ENCODE assay signal across 14 mouse cellular contexts in the genomic region with DNA sequence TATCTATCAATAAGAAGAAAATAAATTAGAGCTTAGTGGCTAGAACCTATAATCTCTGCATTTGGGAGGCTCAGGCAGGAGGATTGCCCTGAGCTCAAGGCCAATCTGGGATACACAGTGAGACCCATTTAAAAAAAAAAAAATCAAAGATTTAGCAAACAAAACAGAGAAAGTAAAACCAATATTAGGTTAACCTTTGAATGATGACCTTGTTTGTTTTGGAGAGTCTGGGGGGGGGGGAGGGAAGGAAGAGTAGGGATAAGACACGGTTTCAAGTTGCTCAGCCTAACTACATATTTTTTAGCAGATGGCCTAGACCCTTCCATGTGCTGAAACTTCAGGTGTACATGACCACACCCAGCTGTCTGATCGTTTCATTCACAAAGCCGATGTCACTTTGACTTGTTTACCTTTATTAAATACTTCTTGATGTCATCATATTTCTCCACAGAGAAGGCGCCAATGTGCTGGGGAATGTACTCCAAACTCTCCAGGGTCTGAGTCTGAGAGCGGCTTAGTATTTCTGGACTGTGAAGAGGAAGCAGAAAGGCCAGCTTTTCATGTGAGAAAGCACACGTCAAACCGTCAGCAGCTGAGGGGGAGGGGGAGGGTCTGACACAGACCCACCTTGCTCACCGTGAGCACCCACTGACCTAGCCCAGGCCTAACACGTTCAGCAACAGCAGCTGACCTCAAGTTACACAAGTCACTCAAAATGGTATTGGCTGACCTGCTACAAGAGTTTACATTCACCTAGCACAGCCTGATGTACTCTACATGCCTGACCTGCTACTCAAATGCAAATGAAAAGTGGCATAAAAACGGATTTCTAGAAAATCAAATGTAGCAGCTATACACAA.
"Had no signal": no experiment of that assay in that cellular context is flagged by ENCODE, and none has a peak within 500 bp of the region (broad histone marks: within the 10 kb centered on the region; RNA-seq: fewer than 3 reads in every experiment).

No protein-coding gene starts in this region.

- DNase-seq: kidney, adult 2 months; kidney, postnatal 14 days; layer of hippocampus, postnatal 36 days; retina, postnatal 1 day; right cerebral cortex, postnatal 4 days; spleen, adult 18-20 months; thymus, adult 18-20 months; thymus, postnatal 36 days had no signal

- H3K4me3 ChIP-seq: kidney, embryonic 15.5 days; limb, embryonic 15.5 days; lung, embryonic 15.5 days; midbrain, embryonic 15.5 days; neural tube, embryonic 12.5 days had no signal

- H3K9ac ChIP-seq: kidney, embryonic 15.5 days; limb, embryonic 15.5 days; lung, embryonic 15.5 days; midbrain, embryonic 15.5 days; neural tube, embryonic 12.5 days had no signal

- ATAC-seq: intestine, embryonic 16.5 days; midbrain, embryonic 15.5 days had no signal

- H3K4me1 ChIP-seq: kidney, embryonic 15.5 days; limb, embryonic 15.5 days; lung, embryonic 15.5 days; midbrain, embryonic 15.5 days; neural tube, embryonic 12.5 days had no signal

- H3K27me3 ChIP-seq: kidney, embryonic 15.5 days; limb, embryonic 15.5 days; lung, embryonic 15.5 days; midbrain, embryonic 15.5 days; neural tube, embryonic 12.5 days had no signal

- H3K9me3 ChIP-seq: kidney, embryonic 15.5 days; limb, embryonic 15.5 days; lung, embryonic 15.5 days; midbrain, embryonic 15.5 days; neural tube, embryonic 12.5 days had no signal

- H3K27ac ChIP-seq: kidney, embryonic 15.5 days; limb, embryonic 15.5 days; lung, embryonic 15.5 days; midbrain, embryonic 15.5 days; neural tube, embryonic 12.5 days had no signal

- H3K4me2 ChIP-seq: kidney, embryonic 15.5 days; limb, embryonic 15.5 days; lung, embryonic 15.5 days; midbrain, embryonic 15.5 days; neural tube, embryonic 12.5 days had no signal
